Mouse (Mus musculus) bone marrow macrophage, adult 2 months (primary cell): ENCODE results near the gene Elmo1.

ENCODE experiments used
- CTCF ChIP-seq: IDR thresholded peaks from 2 replicates; pipeline ENCODE4 v1.5.1; 2012; ENCODE audit warnings: low read depth, mild to moderate bottlenecking, low read length, moderate library complexity
- POLR2A ChIP-seq: IDR thresholded peaks from 2 replicates; pipeline ENCODE4 v1.6.1; 2012; ENCODE audit warnings: mild to moderate bottlenecking, low read depth, low read length, borderline replicate concordance

GRCm38 (mm10) chr13:20489110-20489509 is 398.7 kb downstream of the Elmo1 start:
- TF ChIP-seq CTCF (no peak), POLR2A (no peak)
